Mouse (Mus musculus) layer of hippocampus, postnatal 10 days (tissue): ENCODE data around the gene Rnf43. TPM values are rescaled to one million over a fixed set of nuclear protein-coding genes. Genes with fewer than 3 reads are reported as not detected.

Experiments
- microRNA-seq, 2 experiments: library from miRNA; unstranded; fragments of <30 nt; microRNA quantifications; one replicate each; pipeline ENCODE4 v1.2.0; 2021
- total RNA-seq, 2 experiments: library from RNA; stranded (reverse); gene quantifications; 2 replicates each; pipeline ENCODE4 v1.2.3; 2021

The Rnf43 gene
- total RNA-seq, 2 experiments from 2014 or later = 3.8 to 4.0 TPM

Small RNA genes lying within 50 kb of the gene (microRNA-seq; reads per million reads assigned to microRNA genes)
- gene Mir142 (0 reads per million in 2 experiments), gene Mir142b (0 reads per million in 2 experiments)

Other genes starting within 250 kb of the Rnf43 start
- gene Gm11492, start 96.1 kb upstream of the Rnf43 start, total RNA-seq = not detected
- gene Sept4, start 93.8 kb upstream of the Rnf43 start, total RNA-seq = 10 to 100 TPM; 45.5 to 50.6 TPM
- 10 to 100 TPM; 82.7 to 84.6 TPM for gene Mtmr4, start 70.6 kb upstream of the Rnf43 start, total RNA-seq
- under 1 TPM; 0.51 to 0.87 TPM for gene Hsf5, start 45.6 kb upstream of the Rnf43 start, total RNA-seq
- 10 to 100 TPM; 56.1 to 59.9 TPM for gene Supt4a, start 74.8 kb downstream of the Rnf43 start, total RNA-seq
- gene Tspoap1, start 97.8 kb downstream of the Rnf43 start, total RNA-seq = 100 to 1,000 TPM; 149 to 174 TPM
- under 1 TPM; 0.48 to 0.62 TPM for gene Mpo, start 130.9 kb downstream of the Rnf43 start, total RNA-seq
- under 1 TPM; 0.62 to 0.87 TPM for gene Lpo, start 165.6 kb downstream of the Rnf43 start, total RNA-seq
- 1 to 10 TPM; 7.0 to 7.2 TPM for gene Mks1, start 190.5 kb downstream of the Rnf43 start, total RNA-seq
- gene Epx, start 212.8 kb downstream of the Rnf43 start, total RNA-seq = under 1 TPM; 0.25 to 0.96 TPM
- not detected for gene Olfr462, start 229.5 kb downstream of the Rnf43 start, total RNA-seq
- gene Olfr463, start 234.7 kb downstream of the Rnf43 start, total RNA-seq = not detected